Mouse (Mus musculus): ENCODE data around the gene Nell1.

Nell1 gene

DNA sequence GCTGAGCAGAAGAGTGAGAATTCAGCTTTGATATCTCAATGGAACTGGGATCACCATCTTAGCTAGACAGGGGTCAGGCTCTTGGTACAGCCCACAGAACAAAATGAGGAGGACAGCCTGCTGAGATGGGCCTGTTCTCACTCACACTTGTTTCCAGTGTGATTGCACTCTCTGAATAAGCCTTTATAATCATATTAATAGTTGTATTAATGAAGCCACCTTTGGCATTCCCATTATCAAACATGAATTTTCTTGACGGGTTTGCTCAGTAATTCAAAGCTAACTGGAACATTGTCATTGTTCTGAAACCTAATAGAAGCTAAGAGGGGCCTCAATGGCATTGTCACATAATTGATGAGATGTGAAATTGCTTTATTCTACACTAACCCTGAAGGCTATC is 875.6 kb downstream of the Nell1 start:
- no peak for DNase-seq (ENCODE audit: low spot score)

DNA sequence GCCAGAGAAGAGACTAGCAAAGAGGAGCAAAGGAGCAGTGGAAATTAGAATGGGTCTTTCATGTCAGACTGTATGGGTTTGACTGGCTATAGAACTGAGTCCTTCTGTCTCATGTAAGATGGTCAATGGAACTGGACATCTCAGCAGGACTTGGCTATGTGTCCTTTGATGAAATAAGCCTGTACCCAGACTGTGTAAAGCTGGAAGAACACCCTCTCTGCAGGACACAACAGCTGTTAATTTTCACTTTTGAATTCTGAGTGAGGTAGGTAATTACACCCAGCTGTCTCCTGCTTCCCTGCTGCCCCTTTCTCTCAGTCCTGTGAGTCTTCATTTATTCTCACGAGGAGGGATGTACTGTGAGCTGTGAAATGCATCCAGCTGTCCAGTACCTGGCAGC is 895.5 kb downstream of the Nell1 start:
- no peak for DNase-seq (ENCODE audit: low spot score)

DNA sequence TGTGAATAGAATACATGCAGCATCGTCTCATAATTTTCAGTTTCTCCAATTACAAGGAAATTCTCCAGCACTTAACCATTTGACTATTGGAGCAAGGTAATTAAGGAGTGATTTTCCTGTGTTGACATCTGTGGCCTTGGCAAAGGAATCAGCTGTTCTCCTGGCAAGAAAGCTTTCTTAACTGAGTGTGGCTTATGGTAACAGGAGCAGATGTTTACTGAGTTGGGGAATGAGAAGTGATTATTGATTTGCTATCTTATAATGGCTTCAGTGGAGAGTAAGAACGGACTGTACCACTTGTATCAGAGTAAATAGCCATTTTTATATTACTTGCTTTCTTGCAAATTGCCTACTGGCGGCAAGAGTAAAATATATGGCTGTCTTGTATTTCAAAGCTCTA is 913.0 kb downstream of the Nell1 start:
- DNase-seq (ENCODE audit: low spot score): no peak

DNA sequence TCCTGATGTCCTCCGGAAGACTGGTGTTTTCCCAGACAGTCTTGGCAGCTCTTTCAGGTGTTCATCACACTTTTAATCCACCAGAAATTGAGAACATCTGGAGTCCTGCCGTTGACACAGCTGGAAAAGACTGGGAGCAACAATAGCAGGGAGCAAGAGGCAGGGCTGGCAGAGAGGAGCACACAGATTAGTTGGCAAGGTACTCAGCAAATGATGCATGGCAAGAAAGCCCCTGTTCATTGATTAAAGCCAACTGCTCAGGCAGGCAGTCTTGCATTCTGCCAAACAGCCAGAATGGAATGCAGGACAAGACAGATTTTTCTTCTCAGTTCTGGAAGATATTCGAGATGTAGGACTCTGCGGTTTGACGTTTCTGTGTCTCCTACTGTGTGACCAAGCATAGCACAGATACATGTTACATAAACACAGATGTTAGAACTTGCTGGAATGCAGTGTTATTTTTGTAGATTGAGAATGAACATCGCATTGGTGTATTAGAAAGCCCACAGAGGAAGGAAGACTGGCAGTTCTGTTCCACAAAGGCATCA is 925.0 kb downstream of the Nell1 start:
- no peak for DNase-seq (ENCODE audit: low spot score)
